ENCODE assay signal across 19 mouse cellular contexts in the genomic region with DNA sequence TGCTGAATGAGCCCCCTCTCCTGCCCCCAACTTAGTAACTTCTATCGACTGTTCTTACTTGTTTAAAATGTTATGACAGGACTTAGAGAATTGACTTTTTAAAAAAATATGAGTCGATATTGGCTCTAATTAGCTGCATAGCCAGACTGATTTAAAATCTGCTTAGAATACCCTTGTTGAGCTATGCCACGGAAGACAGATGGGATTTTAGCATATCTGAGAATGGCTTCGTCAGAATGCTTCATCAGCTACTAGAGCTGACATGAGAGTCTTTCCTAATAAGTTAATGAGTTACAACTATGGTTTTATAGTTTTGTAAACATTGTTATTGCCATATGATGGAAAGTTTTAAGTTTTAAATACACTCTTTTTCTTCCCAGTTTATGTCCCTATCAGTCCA. TPM values are rescaled to one million over a fixed set of nuclear protein-coding genes. Genes with fewer than 3 reads are reported as not detected.
DNase-seq lines count a peak whose midpoint lies in the region; ATAC-seq lines count a peak whose summit lies in the region.
"Had no signal": no experiment of that assay in that cellular context is flagged by ENCODE, and none has a peak within 500 bp of the region (broad histone marks: within the 10 kb centered on the region; RNA-seq: fewer than 3 reads in every experiment).

No protein-coding gene starts in this region.

- peak; percentile 43; the same call in 1 of the 2 replicates for ATAC-seq in forebrain, embryonic 16.5 days
- ATAC-seq in kidney, embryonic 16.5 days (ENCODE audit: low FRiP score, low TSS enrichment): no peak
- ATAC-seq: intestine, embryonic 15.5 days had no signal

- H3K9ac ChIP-seq in forebrain, embryonic 16.5 days (replicated peaks; ENCODE audit: low read depth, low read length): no peak overlapping the region
- H3K9ac ChIP-seq in kidney, embryonic 16.5 days (replicated peaks; ENCODE audit: low read length): no peak overlapping the region
- H3K9ac ChIP-seq: embryonic facial prominence, embryonic 13.5 days; heart, embryonic 12.5 days; hindbrain, embryonic 14.5 days; intestine, embryonic 15.5 days had no signal

- no peak overlapping the region for H3K4me2 ChIP-seq in forebrain, embryonic 16.5 days (ENCODE audit: low read length)
- no peak overlapping the region for H3K4me2 ChIP-seq in kidney, embryonic 16.5 days (replicated peaks; ENCODE audit: low read depth, low read length)
- H3K4me2 ChIP-seq: embryonic facial prominence, embryonic 13.5 days; heart, embryonic 12.5 days; hindbrain, embryonic 14.5 days; intestine, embryonic 15.5 days had no signal

- H3K9me3 ChIP-seq in forebrain, embryonic 16.5 days (ENCODE audit: control insufficient read depth, low read length): no peaks in the 10 kb centered on the region
- no peaks in the 10 kb centered on the region for H3K9me3 ChIP-seq in forebrain, embryonic 10.5 days
- H3K9me3 ChIP-seq in kidney, embryonic 16.5 days (ENCODE audit: low read length): no peaks in the 10 kb centered on the region
- H3K9me3 ChIP-seq: embryonic facial prominence, embryonic 13.5 days; heart, embryonic 12.5 days; hindbrain, embryonic 10.5 days; intestine, embryonic 15.5 days had no signal

- no peaks in the 10 kb centered on the region for H3K36me3 ChIP-seq in forebrain, embryonic 16.5 days (ENCODE audit: control insufficient read depth, insufficient read depth)
- H3K36me3 ChIP-seq in forebrain, embryonic 10.5 days (replicated peaks): no peaks in the 10 kb centered on the region
- no peaks in the 10 kb centered on the region for H3K36me3 ChIP-seq in kidney, embryonic 16.5 days (ENCODE audit: insufficient read depth, low read length)
- H3K36me3 ChIP-seq: embryonic facial prominence, embryonic 13.5 days; heart, embryonic 12.5 days; hindbrain, embryonic 10.5 days; intestine, embryonic 15.5 days had no signal

- intact Hi-C loops in left cerebral cortex, postnatal 25 days (cut with DNase I): no loop called here

- H3K27me3 ChIP-seq in forebrain, embryonic 16.5 days (replicated peaks; ENCODE audit: control insufficient read depth, insufficient read depth, low read length): no peaks in the 10 kb centered on the region
- no peaks in the 10 kb centered on the region for H3K27me3 ChIP-seq in forebrain, embryonic 10.5 days (ENCODE audit: poor library complexity, severe bottlenecking)
- H3K27me3 ChIP-seq in kidney, embryonic 16.5 days (ENCODE audit: insufficient read depth, low read length): no peaks in the 10 kb centered on the region
- H3K27me3 ChIP-seq: CH12.LX; embryonic facial prominence, embryonic 13.5 days; heart, embryonic 12.5 days; intestine, embryonic 15.5 days had no signal

- no peak for DNase-seq in forebrain, embryonic 10.5 days (ENCODE audit: extremely low spot score, low spot score)
- no peak for DNase-seq in kidney, adult 11 months
- DNase-seq in brain, adult 2 months (ENCODE audit: low read depth, low spot score): peak; percentile 48
- no peak for DNase-seq in left cerebral cortex, postnatal 25 days (ENCODE audit: low spot score in 2 of 2)
- DNase-seq: adrenal gland, adult 2 months; adrenal gland, postnatal 36 days; cerebellum, adult 18-20 months; cerebellum, adult 9-11 months; cerebellum, postnatal 36 days; gastrocnemius, adult 2 months; gastrocnemius, postnatal 25 days had no signal

- peaks cover 36% of the 10 kb centered on the region for H3K4me1 ChIP-seq in forebrain, embryonic 16.5 days (replicated peaks; ENCODE audit: control insufficient read depth, insufficient read depth, low read length)
- H3K4me1 ChIP-seq in forebrain, embryonic 10.5 days: peaks cover 44% of the 10 kb centered on the region
- peaks cover 59% of the 10 kb centered on the region for H3K4me1 ChIP-seq in kidney, embryonic 16.5 days (ENCODE audit: insufficient read depth, low read length)

- 44% methylated on average over 4 of the region's 4 CpGs for WGBS in forebrain, embryonic 16.5 days
- 94% methylated on average over 4 of the region's 4 CpGs for WGBS in forebrain, embryonic 10.5 days
- WGBS in kidney, embryonic 16.5 days: 70% methylated on average over 4 of the region's 4 CpGs

- no peak overlapping the region for H3K27ac ChIP-seq in forebrain, embryonic 16.5 days (ENCODE audit: low read length)
- no peak overlapping the region for H3K27ac ChIP-seq in forebrain, embryonic 10.5 days
- peak overlapping the region; percentile 48; the same call in 1 of the 2 replicates for H3K27ac ChIP-seq in kidney, embryonic 16.5 days (ENCODE audit: low read length)
- H3K27ac ChIP-seq: embryonic facial prominence, embryonic 13.5 days; hindbrain, embryonic 10.5 days; hindbrain, embryonic 14.5 days; intestine, embryonic 15.5 days had no signal

- H3K4me3 ChIP-seq in forebrain, embryonic 16.5 days (replicated peaks; ENCODE audit: low read length): no peak overlapping the region
- no peak overlapping the region for H3K4me3 ChIP-seq in forebrain, embryonic 10.5 days
- no peak overlapping the region for H3K4me3 ChIP-seq in kidney, embryonic 16.5 days (ENCODE audit: low read length)
- H3K4me3 ChIP-seq: embryonic facial prominence, embryonic 13.5 days; gastrocnemius, adult 2 months; heart, embryonic 12.5 days; hindbrain, embryonic 10.5 days; intestine, embryonic 15.5 days had no signal

RNA-seq across cellular contexts. Expression of gene Ncoa3, which starts 32.2 kb away (rescaled TPM):
- polyA plus RNA-seq in forebrain, embryonic 16.5 days (2015; fragmentation: Nextera tagmentation; extraction: Ambion mirVana): 10.6 and 11.3 TPM in 2 replicates
- polyA plus RNA-seq in forebrain, embryonic 10.5 days (2016; fragmentation: Nextera tagmentation; extraction: Ambion mirVana): 14.3 and 15.7 TPM in 2 replicates
- polyA plus RNA-seq in kidney, embryonic 16.5 days (2015; fragmentation: Nextera tagmentation; extraction: Ambion mirVana): 19.1 and 22.8 TPM in 2 replicates
- total RNA-seq in left cerebral cortex, postnatal 25 days (2021): 10 to 100 TPM; 34.9 to 37.9 TPM
